Mouse (Mus musculus) left cerebral cortex, postnatal 14 days (tissue): ENCODE results near the gene Dhx57. TPM values are rescaled to one million over a fixed set of nuclear protein-coding genes. Genes with fewer than 3 reads are reported as not detected.

Experiments used
- DNase-seq, 2 experiments: peaks; one replicate each; pipeline ENCODE4 v3.0.0; 2021 to 2022; ENCODE audit warnings: low spot score in 2 of 2, mixed read lengths in 1 of 2
- intact Hi-C: fragments of 180-260 bp; cut with DNase I; formaldehyde crosslinking; loops from one replicate; pipeline ENCODE4 v1.15.1; 2025
- long read RNA-seq, 2 experiments: library from polyadenylated mRNA; stranded (forward); transcript quantifications; one replicate each; pipeline ENCODE4 v2.0.0; 2021
- total RNA-seq, 2 experiments: library from RNA; stranded (reverse); gene quantifications; 2 replicates each; pipeline ENCODE4 v1.2.3; 2021

The Dhx57 gene
- total RNA-seq: 10 to 100 TPM; 47.8 to 53.9 TPM
- long read RNA-seq, experiment 1, full-length matches to known transcripts: 23 of 38 reads
- long read RNA-seq, experiment 1, partial matches to known transcripts: 7 of 38 reads
- long read RNA-seq, experiment 1, other reads (novel, unspliced or antisense): 8 of 38 reads
- long read RNA-seq, experiment 2, full-length matches to known transcripts: 14 of 35 reads
- long read RNA-seq, experiment 2, partial matches to known transcripts: 14 of 35 reads
- long read RNA-seq, experiment 2, other reads (novel, unspliced or antisense): 7 of 35 reads

DNA sequence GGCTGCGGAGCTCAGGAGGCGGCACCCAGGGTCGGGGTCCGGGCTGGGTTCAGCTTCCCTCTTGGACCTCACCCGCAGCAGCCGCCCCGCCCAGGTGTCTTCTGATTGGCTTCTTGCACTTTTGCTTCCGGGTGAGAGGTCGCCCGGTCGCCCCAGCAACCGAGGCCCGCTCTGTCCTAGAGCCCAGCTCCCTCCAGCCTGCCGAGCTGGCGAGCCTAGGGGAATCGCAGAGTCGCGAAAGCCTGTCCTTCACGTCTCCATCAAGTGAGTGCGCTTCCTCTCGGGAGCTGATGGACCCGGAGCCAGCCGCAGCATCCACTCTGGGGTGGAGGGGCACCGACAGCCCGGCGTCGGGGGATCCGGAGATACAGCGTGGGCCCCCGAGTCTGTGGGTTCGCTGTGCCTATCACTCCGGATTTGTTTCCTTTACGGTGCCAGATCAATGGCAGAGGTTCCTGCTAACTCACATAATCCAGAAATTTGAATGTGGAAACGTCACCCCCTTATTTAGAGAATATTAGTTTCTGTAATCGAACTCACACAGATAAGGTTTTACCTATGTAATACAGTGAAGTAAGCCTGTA lies at the start of gene Dhx57, which contains the start of gene Morn2:
Gene Dhx57 (minus strand): TSS at position 403 of the 584 bp plus-strand sequence.
Gene Morn2 (plus strand): TSS at position 130 of the 584 bp plus-strand sequence.
- DNase-seq: peak; percentile 96 to 98
- intact Hi-C loops: loop anchor here (5.0 kb wide), 2 partner anchors 77 to 262 kb away; no protein-coding TSS in a partner anchor

DNA sequence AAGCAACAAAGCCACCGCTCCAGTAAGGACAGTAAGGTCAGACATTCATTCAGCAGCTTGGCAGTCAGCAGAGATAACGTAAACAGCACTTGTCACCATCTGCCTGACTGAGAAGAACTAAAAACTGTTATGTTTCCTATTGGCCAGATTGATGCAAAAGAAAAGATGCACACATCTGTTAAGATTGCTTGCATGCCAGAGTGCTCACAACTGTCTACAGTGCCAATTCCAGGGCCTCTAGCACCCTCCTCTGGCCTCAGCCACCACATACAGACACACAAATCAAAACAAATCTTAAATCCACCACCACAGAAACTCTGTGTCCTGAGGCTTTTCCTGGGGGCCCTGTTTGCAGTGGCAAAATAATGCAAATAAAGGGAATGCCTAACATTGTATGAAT lies 42.1 kb upstream of the Dhx57 start:
- peak; percentile 21 to 47 for DNase-seq

GRCm38 (mm10) chr17:80326431-80326830 lies 36.2 kb upstream of the Dhx57 start:
- intact Hi-C loops: no loop called here
- no peak for DNase-seq

More for the DNA sequence above, 42.1 kb upstream of the Dhx57 start:
- intact Hi-C loops: no loop called here

DNA sequence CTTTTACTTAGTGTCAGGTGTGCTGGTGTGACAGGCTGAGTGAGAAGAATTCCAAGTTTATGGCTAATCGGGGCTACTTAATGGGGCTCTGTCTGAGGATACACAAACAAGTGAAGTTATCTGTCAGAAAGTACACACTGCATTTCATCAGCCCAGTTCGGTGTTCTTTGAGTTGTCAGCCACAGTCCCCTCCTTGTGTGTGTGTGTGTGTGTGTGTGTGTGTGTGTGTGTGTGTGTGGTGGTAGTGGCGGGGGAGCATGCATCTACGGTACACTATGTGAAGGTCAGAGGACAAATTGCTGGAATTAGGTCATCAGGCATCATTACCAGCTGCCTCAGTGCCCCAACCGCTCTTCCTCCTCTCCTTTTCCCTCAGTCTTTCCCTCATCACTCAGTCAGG lies 35.2 kb upstream of the Dhx57 start:
- intact Hi-C loops: no loop called here
- no peak for DNase-seq

DNA sequence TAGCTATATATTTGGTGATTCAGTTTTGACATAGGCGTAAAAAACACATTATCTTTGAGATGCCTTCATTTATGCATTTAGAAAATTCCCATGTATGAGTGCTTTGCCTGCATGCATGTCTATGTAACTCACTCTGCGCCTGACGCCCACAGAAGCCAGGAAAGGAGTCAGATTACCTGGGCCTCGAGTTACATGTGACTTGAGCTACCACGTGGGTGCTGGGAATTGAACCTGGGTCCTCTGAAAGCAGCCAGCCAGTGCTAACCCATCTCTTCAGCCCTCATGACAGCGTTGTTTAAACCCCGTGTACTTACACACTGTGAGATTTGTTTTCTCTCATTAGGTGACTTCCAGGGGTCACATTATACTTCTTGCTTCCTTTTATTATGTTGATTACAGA lies 34.2 kb upstream of the Dhx57 start:
- no peak for DNase-seq
- intact Hi-C loops: no loop called here

DNA sequence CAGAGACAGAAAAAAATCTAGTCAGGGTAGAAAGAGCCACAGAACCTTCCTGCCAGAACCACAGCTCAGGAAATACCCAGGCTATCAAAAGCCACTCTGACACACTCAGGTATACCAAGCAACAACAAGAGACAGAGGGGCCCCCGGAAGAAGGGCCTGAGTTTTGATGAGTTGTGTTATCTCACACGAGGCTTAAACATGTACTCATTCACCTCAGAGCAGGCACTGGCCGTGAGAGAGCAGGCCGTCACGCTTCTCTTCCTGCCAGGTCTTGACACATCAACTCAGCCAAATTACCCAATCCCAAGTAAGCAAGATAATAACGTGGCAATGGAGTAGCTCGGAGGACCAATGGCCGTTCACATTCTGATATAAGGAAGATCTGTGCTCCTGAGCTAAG lies 33.4 kb upstream of the Dhx57 start:
- intact Hi-C loops: no loop called here
- DNase-seq: no peak

DNA sequence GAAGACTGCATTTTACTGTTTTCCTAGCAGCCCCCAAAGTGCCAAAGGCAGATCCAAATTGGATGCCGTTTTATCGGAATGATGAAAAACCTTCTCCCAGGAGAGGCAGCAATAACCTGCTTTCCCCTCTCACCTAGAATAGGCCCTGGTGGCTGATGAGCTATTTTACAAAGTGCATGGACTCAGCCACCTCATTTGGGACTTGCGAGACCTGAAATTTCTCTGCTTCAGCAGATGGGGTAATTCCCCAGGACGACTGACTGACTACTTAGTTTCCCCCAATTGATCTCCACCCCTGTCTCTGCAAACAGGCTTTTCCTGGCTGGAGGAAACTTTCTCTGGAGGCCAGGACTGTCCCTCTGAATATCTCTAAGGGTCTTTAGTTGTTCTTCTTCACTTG lies 32.7 kb upstream of the Dhx57 start:
- intact Hi-C loops: no loop called here
- DNase-seq: no peak

- DNase-seq: no peak
- intact Hi-C loops: no loop called here
Observed at GRCm38 (mm10) chr17:80322228-80322627, 32.0 kb upstream of the Dhx57 start.

GRCm38 (mm10) chr17:80312405-80312804 lies 22.1 kb upstream of the Dhx57 start:
- no peak for DNase-seq
- intact Hi-C loops: no loop called here

- peak in 1 of 2 experiments; percentile 8 for DNase-seq
- intact Hi-C loops: no loop called here
Observed at GRCm38 (mm10) chr17:80311761-80312160, 21.5 kb upstream of the Dhx57 start.

DNA sequence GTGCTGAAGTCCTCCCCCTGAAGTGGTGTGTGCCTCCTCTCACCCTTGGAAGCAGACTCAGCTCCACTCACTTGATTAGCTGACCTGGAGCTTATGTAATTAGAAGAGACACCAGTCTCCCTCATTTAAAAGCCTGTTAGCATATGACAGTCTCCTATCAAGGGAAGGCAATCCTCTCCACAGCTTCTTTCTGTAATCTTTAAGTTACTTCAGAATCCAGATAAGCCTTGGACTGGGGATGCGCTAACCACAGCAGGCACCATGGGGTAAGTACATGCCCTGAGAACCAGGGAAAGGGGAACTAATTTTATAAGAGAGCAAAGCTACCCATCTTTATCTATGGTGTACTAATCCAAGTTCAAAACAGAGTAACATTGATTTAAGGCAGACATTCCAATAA lies 17.0 kb upstream of the Dhx57 start, which contains the start of gene Arhgef33:
Gene Arhgef33 (plus strand): TSS at position 157 of the 400 bp plus-strand sequence.
- intact Hi-C loops: no loop called here
- no peak for DNase-seq

DNA sequence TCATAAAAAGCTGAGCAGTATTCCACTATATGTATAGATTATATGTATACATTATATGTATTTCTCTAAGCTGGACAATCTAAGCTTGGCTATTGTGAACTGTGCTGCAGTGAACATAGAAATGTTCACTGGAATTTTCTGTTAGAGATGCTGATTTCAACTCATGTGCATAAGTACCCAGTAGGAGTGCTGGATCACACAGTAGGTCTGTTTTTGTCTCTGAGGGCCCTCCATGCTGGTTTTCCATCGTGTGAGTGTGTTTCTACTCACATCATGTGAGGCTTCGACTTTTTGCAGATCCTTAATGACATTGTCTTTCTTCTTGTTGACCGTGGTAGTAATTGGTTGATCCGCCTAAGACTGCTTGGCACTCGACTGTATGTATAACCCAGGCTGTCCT lies 8.6 kb upstream of the Dhx57 start:
- no peak for DNase-seq
- intact Hi-C loops: no loop called here

- intact Hi-C loops: no loop called here
- no peak for DNase-seq
Observed at GRCm38 (mm10) chr17:80295258-80295657, 5.0 kb upstream of the Dhx57 start.

GRCm38 (mm10) chr17:80291148-80291547 lies 872 bp upstream of the Dhx57 start:
- intact Hi-C loops: loop anchor here (5.0 kb wide), 2 partner anchors 76 to 261 kb away; no protein-coding TSS in a partner anchor
- DNase-seq: peak; percentile 69 to 76

DNA sequence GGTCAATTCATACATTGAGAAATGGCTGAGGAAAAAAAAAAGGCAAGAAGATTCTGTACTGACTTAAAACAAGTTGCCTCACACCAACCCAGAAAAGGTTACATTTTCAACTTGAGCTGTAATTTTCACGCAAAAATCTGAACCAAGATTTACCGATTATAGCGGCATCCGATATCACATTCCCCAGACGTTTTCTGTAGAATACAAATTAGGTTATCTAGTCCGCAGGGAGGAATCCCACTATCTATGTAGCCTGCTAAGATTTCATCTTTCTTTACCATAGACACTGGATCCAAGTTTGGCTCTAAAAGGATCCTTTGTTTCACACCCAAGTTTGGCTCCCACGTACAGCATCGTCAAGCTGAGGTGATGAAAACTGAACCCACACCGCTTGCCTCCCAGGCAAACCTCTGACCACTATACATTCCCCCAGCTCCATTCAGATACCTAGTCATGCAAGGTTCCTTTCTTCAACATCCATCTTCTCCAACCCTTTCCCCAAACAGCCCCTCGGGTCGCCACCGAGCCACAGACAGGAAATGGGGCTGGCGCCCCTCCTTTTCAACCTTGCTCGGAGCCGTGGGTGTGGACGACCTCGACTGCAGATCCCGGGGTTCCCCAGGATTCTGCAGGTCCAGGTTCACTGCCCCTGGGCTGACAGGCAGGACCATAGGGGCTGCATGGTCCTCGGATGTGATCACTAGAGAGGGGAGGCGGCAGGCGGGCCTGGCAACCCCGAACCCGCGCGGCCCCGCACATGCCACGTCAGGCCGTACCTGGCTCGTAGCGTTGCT lies 799 bp downstream of the Dhx57 start:
- intact Hi-C loops: loop anchor here (5.0 kb wide), 2 partner anchors 78 to 263 kb away; no protein-coding TSS in a partner anchor
- DNase-seq: peak in 1 of 2 experiments; percentile 17

DNA sequence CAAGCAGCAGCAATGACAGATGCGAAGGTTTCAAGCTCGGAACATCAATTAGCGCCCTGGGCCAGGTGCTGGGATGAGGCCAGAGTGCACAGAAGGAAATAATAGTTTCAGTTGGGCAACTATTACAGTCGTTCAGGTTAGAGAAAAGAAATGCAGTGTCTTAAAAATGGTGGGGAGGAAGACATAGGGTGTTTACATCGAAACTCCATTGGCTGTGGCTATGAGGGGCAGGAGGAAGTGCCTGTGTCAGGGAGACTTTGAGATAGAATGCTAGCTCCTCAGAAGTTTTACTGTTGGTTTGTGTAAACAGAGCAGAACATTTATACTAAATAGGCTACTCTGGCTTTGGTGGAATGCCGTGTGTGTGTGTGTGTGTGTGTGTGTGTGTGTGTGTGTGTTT lies 2.3 kb downstream of the Dhx57 start:
- DNase-seq: no peak
- intact Hi-C loops: no loop called here

- no peak for DNase-seq
- intact Hi-C loops: no loop called here
Observed at GRCm38 (mm10) chr17:80284446-80284845, 5.8 kb downstream of the Dhx57 start.

DNA sequence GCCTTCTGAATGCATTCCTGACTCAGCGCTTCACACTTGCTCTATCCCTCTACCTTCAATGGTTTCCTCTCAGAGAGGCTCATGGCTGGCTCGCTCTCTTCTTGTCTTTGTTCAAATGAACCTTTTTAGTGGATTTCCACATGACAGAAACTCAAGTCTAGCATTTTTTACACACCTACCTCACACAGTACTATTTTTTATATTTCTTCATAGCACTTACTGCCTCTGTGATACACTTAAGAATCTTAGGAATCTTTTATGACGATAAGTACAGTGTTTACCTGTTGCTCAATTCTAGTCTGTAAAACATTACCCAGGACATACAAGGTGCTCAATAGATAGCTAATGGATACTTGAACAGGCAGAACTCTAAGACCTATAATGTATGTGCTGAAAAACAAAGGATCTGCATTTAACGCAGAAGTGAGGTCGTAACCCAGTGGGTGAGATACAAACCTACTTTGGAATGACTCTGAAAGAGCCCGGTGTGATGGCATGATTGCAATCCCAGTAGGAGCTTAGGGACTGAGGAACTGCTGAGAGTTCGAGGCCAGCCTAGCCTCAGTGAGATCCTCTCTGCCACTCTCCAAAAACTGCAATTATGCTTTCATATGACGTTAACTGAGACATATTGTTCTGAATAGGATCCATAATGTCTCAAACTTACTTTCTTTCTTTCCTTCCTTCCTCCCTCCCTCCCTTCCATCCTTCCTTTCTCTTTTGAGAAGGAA lies 10.8 kb downstream of the Dhx57 start:
- intact Hi-C loops: no loop called here

GRCm38 (mm10) chr17:80278255-80278654 lies 12.0 kb downstream of the Dhx57 start:
- no peak for DNase-seq
- intact Hi-C loops: no loop called here

More for the DNA sequence above, 10.8 kb downstream of the Dhx57 start:
- no peak for DNase-seq
